Mouse (Mus musculus) neural tube, embryonic 13.5 days (tissue): ENCODE results near the gene Il4. TPM values are rescaled to one million over a fixed set of nuclear protein-coding genes. Genes with fewer than 3 reads are reported as not detected.

Experiments
- ATAC-seq: fragments of 200-750 bp; cut with Nextera tagmentation; 2 replicates; pipeline ENCODE4 v1.8.0; 2017; ENCODE audit warnings: low read depth, mild to moderate bottlenecking, moderate TSS enrichment, moderate library complexity
- H3K27ac ChIP-seq: fragments of 300-500 bp; sonication (generic); replicated peaks from 2 replicates; pipeline ENCODE4 v1.5.1; 2015; ENCODE audit warnings: moderate library complexity, mild to moderate bottlenecking, inconsistent platforms
- H3K27me3 ChIP-seq: fragments of 300-500 bp; sonication (generic); 2 replicates; pipeline ENCODE4 v1.6.1; 2015; ENCODE audit warnings: mild to moderate bottlenecking, inconsistent platforms
- H3K36me3 ChIP-seq: fragments of 300-500 bp; sonication (generic); 2 replicates; pipeline ENCODE4 v1.6.1; 2015; ENCODE audit warnings: mild to moderate bottlenecking, inconsistent platforms
- H3K4me1 ChIP-seq: fragments of 300-500 bp; sonication (generic); replicated peaks from 2 replicates; pipeline ENCODE4 v1.6.1; 2015; ENCODE audit warnings: inconsistent platforms
- H3K4me2 ChIP-seq: fragments of 300-500 bp; sonication (generic); 2 replicates; pipeline ENCODE4 v1.6.1; 2015; ENCODE audit warnings: inconsistent platforms, mild to moderate bottlenecking, moderate library complexity
- H3K4me3 ChIP-seq: fragments of 300-500 bp; sonication (generic); 2 replicates; pipeline ENCODE4 v1.5.1; 2015; ENCODE audit warnings: mild to moderate bottlenecking, inconsistent platforms
- H3K9ac ChIP-seq: fragments of 300-500 bp; sonication (generic); 2 replicates; pipeline ENCODE4 v1.6.1; 2015; ENCODE audit warnings: moderate library complexity, mild to moderate bottlenecking, inconsistent platforms
- H3K9me3 ChIP-seq: fragments of 300-500 bp; sonication (generic); 2 replicates; pipeline ENCODE4 v1.6.1; 2016; ENCODE audit warnings: inconsistent platforms
- WGBS: fragments of 180-500 bp; shearing (Covaris S2); methylation state at CpG from one replicate; pipeline ENCODE4 v1.1.7; 2015; 5-methylcytosine and 5-hydroxymethylcytosine counted together
- polyA plus RNA-seq: library from polyadenylated mRNA; unstranded; fragments of >200 nt; fragmentation: Nextera tagmentation; extraction: Ambion mirVana; gene quantifications from 2 replicates; pipeline ENCODE4 v1.2.1, GENCODE M21; 2015

Gene Il4
- 2.1 and 2.5 TPM in 2 replicates for polyA plus RNA-seq

DNA sequence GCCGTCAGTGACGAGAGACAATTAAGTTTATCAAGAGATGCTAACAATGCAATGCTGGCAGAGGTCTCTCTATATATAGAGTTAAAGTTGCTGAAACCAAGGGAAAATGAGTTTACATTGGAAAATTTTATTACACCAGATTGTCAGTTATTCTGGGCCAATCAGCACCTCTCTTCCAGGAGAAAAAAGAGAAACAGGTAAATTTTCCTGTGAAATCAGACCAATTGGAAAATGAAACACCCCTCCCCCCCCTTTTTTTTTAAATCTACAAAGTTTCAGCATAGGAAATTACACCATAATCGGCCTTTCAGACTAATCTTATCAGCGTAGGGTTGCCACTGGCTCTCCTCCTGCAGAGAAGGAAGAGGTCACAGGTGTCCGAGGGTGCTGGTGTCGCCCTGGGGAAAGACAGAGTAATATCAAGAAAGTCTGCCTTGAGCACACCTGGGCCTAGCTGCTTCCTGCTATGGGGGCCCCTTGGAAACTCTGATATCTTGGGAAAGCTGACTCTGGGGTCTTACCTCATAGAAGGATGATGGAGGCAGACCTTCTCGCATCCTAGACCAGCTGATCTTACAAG is at the start of gene Il4:
Il4 (minus strand) TSS at position 51 of the 580 bp plus-strand sequence.
- 86% methylated on average over 7 of the region's 7 CpGs for WGBS
- H3K4me1 ChIP-seq, result no peaks in the 10 kb centered on the region
- ATAC-seq, result no peak

DNA sequence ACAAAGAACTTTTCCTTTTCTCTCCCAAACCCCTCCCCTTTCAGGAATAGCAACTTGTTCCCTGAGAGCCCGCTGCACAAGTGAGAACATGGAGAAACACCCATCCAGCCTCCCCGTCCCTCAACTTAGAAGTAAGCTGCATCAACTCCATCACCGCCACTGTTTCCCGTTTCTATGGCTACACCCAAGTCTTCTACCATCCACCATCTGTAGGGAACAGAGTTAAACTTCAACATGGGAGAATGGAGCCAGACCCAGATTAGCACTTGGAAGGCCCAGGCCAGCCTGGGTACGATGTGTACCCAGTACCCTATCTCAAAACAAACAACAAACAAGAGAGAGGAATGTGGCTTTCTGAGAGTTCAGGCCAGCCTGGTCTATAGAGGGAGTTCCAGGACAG is 45.6 kb upstream of the Il4 start:
- Histone ChIP-seq H3K4me1 (no peaks in the 10 kb centered on the region), H3K9me3 (no peaks in the 10 kb centered on the region), H3K4me3 (no peak overlapping the region), H3K27ac (no peak overlapping the region), H3K4me2 (no peak overlapping the region), H3K9ac (no peak overlapping the region), H3K36me3 (peaks cover 30% of the 10 kb centered on the region), H3K27me3 (no peaks in the 10 kb centered on the region)
- ATAC-seq, result no peak
- WGBS, result 86% methylated on average over 5 of the region's 5 CpGs

More for the DNA sequence above, at the start of gene Il4:
- no peak within 1 kb of the TSS for H3K27ac ChIP-seq
- no peak within 1 kb of the TSS for H3K4me3 ChIP-seq
- H3K9me3 ChIP-seq, result no peaks in the 10 kb centered on the region
- H3K4me2 ChIP-seq, result no peak within 1 kb of the TSS
- no peak within 1 kb of the TSS for H3K9ac ChIP-seq
- H3K27me3 ChIP-seq, result no peaks in the 10 kb centered on the region
- no peaks in the 10 kb centered on the region for H3K36me3 ChIP-seq

DNA sequence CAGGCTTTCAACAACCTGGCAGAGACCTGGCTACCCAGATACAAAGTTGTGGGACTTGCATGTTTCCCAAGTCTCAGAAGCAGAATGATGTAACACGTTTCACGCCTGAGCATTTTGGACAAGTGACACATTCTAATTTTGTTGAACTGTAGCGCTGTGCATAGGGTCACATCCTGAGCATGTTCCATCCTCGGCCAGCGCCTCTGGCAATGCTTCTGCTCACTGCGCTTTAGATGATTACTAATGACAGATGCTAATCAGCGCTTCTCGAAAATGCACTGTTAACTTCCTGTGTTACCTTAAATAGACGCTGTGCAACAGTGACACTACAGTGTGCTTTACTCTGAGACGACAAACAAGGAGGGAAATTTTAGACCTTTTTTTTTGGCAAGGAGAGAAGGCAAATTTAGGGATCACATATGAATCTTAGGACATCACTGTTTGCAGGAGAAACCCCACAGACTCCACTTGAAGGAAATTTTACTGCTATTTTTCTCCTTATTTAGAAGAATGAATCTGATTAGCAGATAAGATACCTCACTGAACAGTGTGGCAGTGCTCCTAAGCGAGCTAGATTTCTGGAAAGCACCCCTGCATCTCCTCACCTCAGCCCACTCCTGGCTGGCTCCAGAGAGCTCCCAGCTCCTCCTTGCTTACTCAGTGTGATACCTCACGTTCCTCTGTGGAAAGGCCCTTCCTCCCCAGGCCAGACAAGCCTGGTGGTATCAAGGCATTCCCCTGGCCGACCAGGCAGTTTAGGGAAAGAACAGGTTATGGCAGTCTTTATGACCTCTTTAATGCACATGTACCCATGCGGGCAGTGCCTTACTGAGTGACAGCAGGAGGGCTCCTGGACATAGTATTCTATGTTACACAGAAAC is 44.6 kb upstream of the Il4 start:
- no peaks in the 10 kb centered on the region for H3K4me1 ChIP-seq
- no peak overlapping the region for H3K4me2 ChIP-seq
- ATAC-seq, result no peak
- H3K27me3 ChIP-seq, result no peaks in the 10 kb centered on the region
- no peak overlapping the region for H3K4me3 ChIP-seq
- no peaks in the 10 kb centered on the region for H3K9me3 ChIP-seq
- H3K36me3 ChIP-seq, result peaks cover 23% of the 10 kb centered on the region
- H3K9ac ChIP-seq, result no peak overlapping the region
- no peak overlapping the region for H3K27ac ChIP-seq
- 86% methylated on average over 14 of the region's 14 CpGs for WGBS

DNA sequence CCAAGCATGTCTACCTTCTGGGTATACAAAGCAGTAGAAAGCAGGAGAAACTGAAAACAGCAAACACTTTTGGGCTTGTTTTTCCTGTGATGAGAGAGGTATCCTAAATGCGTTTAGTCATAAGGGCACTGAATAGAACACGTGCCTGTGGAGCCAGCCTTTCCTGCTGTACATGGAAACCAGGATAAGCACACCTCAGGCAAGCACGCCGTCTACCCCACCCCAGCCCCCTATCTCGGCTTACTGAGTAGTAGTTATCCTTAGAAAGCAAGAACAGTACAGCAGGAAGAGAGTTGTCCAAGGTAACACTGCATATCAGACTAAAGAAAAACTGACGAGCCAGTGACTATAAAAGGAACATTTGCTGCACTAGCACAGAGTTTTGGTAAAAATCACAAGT is 39.4 kb upstream of the Il4 start:
- H3K27ac ChIP-seq, result no peak overlapping the region
- H3K9me3 ChIP-seq, result no peaks in the 10 kb centered on the region
- H3K36me3 ChIP-seq, result peaks cover 9% of the 10 kb centered on the region; the same call in 1 of the 2 replicates
- H3K9ac ChIP-seq, result no peak overlapping the region
- H3K4me2 ChIP-seq, result no peak overlapping the region
- no peaks in the 10 kb centered on the region for H3K4me1 ChIP-seq
- ATAC-seq, result no peak
- no peak overlapping the region for H3K4me3 ChIP-seq
- no peaks in the 10 kb centered on the region for H3K27me3 ChIP-seq
- 92% methylated on average over 6 of the region's 6 CpGs for WGBS

DNA sequence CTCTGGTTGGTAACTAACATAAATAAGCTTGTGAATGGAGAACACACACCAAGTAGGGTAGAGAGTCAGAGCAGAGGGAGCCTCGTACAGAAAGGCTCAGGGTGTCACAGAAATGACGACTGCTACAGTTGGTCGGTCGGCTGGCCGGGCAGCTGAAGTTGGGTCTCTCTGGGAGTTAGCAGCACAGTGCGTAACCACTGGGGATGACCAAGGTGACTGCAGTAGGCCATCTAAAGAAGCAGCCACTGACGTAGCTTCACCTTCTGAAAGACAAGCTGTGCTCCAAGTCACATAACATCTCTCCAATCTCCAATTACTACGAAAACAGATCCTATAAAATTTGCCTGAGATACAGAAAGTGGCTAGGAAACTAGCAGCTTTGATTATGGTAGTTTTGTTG is 38.9 kb upstream of the Il4 start:
- no peaks in the 10 kb centered on the region for H3K27me3 ChIP-seq
- H3K4me3 ChIP-seq, result no peak overlapping the region
- no peak overlapping the region for H3K4me2 ChIP-seq
- whole genome bisulfite sequencing, result 87% methylated on average over 8 of the region's 8 CpGs
- H3K4me1 ChIP-seq, result no peaks in the 10 kb centered on the region
- H3K27ac ChIP-seq, result no peak overlapping the region
- H3K36me3 ChIP-seq, result peaks cover 9% of the 10 kb centered on the region; the same call in 1 of the 2 replicates
- no peak for ATAC-seq
- no peaks in the 10 kb centered on the region for H3K9me3 ChIP-seq
- no peak overlapping the region for H3K9ac ChIP-seq

DNA sequence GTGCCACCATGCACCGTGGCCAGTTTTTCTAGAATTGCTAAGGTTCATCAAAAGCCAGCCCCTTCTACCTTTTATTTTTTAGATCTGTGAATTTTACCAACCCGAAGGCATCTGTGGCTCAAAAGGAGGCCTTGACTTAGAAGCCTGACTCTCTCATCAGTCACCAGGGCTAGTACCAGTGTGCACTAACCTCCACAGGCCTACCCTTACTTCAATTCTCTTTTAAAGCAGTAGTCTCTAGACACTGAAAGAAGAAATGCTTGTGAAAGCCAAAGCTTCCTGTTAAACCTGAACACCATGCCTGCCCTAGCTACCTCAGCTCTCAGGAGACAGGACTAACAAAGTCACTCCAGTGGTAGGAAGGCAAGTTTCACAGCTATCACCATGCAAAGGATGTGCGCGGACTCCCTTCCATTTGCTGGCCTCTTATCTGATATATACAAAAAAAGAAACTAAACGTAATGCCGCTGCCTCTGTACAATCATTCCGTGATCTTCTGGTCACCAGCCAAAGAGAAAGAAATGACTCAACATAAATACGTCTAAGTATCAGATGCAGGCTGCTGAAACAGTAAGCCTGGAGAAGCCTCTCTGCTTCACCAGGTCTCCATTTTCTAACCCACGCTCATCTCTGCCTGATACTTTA is 38.2 kb upstream of the Il4 start:
- whole genome bisulfite sequencing, result 96% methylated on average over 9 of the region's 9 CpGs

DNA sequence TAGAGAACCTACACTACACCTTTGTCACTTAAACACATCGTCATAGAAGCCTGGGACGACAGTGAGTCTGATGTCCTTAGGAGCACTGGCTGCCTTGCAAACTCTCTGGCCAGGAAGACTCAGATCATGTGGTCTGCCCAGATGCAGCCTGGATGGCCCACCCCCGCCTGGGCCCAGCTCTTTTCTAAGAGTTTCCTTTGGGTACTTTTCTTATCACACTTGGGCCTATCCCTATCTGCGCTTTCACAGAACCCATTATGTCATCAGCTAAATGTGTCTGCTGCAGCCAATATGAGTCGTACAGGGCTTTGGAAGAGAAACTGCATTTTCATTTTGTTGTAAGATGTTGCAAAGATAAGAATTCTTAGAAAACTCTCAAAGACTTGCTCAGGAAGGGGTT is 36.6 kb upstream of the Il4 start:
- WGBS, result 92% methylated on average over 5 of the region's 5 CpGs
- Histone ChIP-seq H3K27ac (no peak overlapping the region), H3K4me3 (no peak overlapping the region), H3K9me3 (no peaks in the 10 kb centered on the region), H3K36me3 (peaks cover 28% of the 10 kb centered on the region), H3K9ac (no peak overlapping the region), H3K27me3 (no peaks in the 10 kb centered on the region), H3K4me1 (no peaks in the 10 kb centered on the region), H3K4me2 (no peak overlapping the region)
- ATAC-seq, result no peak

More for the DNA sequence above, 38.2 kb upstream of the Il4 start:
- Histone ChIP-seq H3K36me3 (peaks cover 12% of the 10 kb centered on the region), H3K4me2 (no peak overlapping the region), H3K9ac (no peak overlapping the region), H3K27ac (no peak overlapping the region), H3K9me3 (no peaks in the 10 kb centered on the region), H3K4me3 (no peak overlapping the region), H3K4me1 (no peaks in the 10 kb centered on the region), H3K27me3 (no peaks in the 10 kb centered on the region)
- no peak for ATAC-seq

DNA sequence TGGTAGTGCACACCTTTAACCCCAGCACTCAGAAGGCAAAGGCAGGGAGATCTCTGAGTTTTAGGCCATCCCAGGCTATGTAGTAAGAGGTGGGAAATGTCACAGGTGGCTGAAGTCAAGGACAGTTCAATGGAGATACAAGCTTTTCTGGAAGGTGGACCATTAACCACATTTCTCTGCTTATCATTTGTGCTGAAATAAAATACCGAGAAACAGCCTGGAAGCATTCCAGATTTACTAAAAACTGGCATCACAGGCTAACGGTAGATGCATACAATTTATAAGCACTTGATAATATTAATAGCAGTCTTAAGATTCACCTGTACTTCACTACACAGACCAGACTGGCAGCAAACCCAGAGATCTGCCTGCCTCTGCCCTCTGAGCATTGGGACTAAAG is 34.0 kb upstream of the Il4 start:
- Histone ChIP-seq H3K4me3 (no peak overlapping the region), H3K27ac (no peak overlapping the region), H3K4me2 (no peak overlapping the region), H3K9ac (no peak overlapping the region), H3K4me1 (no peaks in the 10 kb centered on the region), H3K9me3 (no peaks in the 10 kb centered on the region), H3K36me3 (peaks cover 34% of the 10 kb centered on the region), H3K27me3 (no peaks in the 10 kb centered on the region)
- WGBS, result 97% methylated on average over 2 of the region's 2 CpGs
- ATAC-seq, result no peak

DNA sequence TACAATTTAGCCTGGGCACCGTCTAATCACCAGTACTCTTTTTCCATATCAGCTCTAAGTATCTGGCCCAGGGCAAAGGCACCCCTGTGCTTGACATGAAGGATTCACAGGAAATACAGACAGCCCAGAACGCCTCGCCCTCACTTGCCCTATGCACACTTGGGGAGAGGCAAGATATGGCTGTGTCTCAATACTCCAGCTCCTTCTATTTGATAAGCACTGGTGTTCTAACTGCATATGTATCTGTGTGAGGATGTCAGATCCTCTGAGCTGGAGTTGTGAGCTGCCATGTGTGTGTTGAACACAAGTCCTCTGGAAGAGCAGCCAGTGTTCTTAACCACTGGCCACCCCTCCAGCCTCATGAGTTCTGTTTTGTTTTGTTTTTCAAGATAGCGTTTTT is 33.0 kb upstream of the Il4 start:
- no peaks in the 10 kb centered on the region for H3K27me3 ChIP-seq
- WGBS, result 93% methylated on average over 4 of the region's 4 CpGs
- peaks cover 34% of the 10 kb centered on the region for H3K36me3 ChIP-seq
- H3K9ac ChIP-seq, result no peak overlapping the region
- no peaks in the 10 kb centered on the region for H3K4me1 ChIP-seq
- H3K4me3 ChIP-seq, result no peak overlapping the region
- ATAC-seq, result no peak
- no peaks in the 10 kb centered on the region for H3K9me3 ChIP-seq
- H3K27ac ChIP-seq, result no peak overlapping the region
- H3K4me2 ChIP-seq, result no peak overlapping the region

DNA sequence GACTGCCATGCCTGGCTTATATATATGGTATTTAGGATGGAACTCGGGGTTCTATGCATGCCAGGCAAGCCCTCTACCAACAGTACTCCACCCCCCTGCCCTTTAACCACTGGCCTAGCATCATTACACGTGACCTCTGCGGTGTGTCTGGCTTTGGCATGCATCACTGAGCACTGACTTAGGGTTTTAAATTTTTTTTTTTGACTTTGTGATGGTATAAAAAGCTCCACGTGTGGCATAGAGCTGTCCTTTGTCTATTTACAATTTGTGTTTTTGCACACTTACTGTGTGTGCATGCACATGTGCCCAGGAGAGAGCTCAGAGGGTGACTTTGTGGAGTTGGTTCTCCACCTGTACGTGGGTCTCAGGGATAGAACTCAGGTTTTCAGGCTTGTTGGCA is 25.5 kb upstream of the Il4 start:
- Histone ChIP-seq H3K36me3 (no peaks in the 10 kb centered on the region), H3K27ac (no peak overlapping the region), H3K4me3 (no peak overlapping the region), H3K4me2 (no peak overlapping the region), H3K27me3 (no peaks in the 10 kb centered on the region; the same call in 1 of the 2 replicates), H3K9ac (no peak overlapping the region), H3K9me3 (no peaks in the 10 kb centered on the region), H3K4me1 (no peaks in the 10 kb centered on the region)
- no peak for ATAC-seq
- 82% methylated on average over 5 of the region's 5 CpGs for WGBS

DNA sequence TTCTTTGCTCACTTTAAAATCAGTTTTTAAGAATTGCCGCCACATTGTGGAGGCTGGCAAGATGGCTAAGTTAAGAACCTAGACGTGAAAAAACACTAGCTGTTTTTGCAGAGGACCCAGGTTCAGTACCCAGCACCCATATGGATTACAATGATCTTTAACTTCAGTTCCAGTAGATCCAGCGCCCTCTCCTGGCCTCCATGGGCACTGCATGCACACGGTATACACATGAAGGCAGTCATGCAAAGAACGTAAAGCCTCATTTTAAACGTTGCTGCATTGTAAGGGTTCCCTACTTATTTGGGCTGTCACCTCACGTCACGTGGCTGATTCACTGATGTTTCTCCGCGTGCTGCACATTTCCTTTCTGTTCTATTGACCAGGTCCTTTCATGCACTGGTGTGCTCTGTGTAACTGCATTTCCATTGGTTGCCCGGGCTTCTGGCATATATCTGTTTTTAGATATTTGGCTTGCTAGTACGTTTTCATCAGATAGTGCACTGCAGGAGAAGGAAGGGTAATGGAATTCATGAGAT is 24.3 kb upstream of the Il4 start:
- H3K9ac ChIP-seq, result no peak overlapping the region
- no peak overlapping the region for H3K27ac ChIP-seq
- no peaks in the 10 kb centered on the region for H3K9me3 ChIP-seq
- no peak overlapping the region for H3K4me2 ChIP-seq
- peaks cover 1% of the 10 kb centered on the region for H3K27me3 ChIP-seq
- no peaks in the 10 kb centered on the region for H3K4me1 ChIP-seq
- H3K36me3 ChIP-seq, result no peaks in the 10 kb centered on the region
- H3K4me3 ChIP-seq, result no peak overlapping the region
- WGBS, result 76% methylated on average over 12 of the region's 12 CpGs
- ATAC-seq, result no peak

DNA sequence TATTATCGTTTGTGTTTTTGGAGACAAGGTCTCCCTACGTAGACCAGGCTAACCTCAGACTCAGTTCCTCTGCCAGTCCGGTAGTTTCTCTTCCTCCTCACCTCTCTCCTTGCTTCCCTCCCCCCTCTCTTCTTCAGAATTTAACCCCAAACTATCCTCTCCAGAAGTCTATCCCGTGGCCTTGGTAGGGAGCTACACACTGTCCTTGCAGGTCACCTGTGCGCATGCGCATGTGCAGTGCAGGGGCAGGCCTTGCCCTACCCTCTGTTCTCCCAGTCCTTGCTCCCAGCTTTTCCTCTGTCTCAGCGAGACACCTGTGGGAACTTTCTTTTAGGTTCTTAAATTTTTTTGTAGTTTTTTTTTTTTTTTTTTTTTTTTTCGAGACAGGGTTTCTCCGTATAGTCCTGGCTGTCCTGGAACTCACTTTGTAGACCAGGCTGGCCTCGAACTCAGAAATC is 19.4 kb upstream of the Il4 start:
- Histone ChIP-seq H3K27me3 (peaks cover 28% of the 10 kb centered on the region), H3K36me3 (no peaks in the 10 kb centered on the region), H3K27ac (no peak overlapping the region), H3K9me3 (no peaks in the 10 kb centered on the region), H3K4me1 (peaks cover 17% of the 10 kb centered on the region), H3K4me3 (no peak overlapping the region), H3K9ac (no peak overlapping the region), H3K4me2 (no peak overlapping the region)
- 80% methylated on average over 10 of the region's 10 CpGs for WGBS
- no peak for ATAC-seq
